Mouse (Mus musculus) c-Kit-positive CD71-positive TER-119-negative erythroid progenitor cells, embryonic 14.5 days (primary cell): ENCODE results near the gene Trpm1.
"Not testable (repeated sequence)": the region's sequence is repeated elsewhere in the genome, so short reads cannot be mapped to it uniquely, and the experiment has no call there.

Experiments
- DNase-seq: peaks from one replicate; pipeline ENCODE4 v3.0.0-alpha.2; 2013; ENCODE audit warnings: low read depth

Trpm1 gene

GRCm38 (mm10) chr7:64153535-64153934, at the start of gene Trpm1:
Gene Trpm1, plus strand, starts transcription at chr7:64153835.
- no peak for DNase-seq

GRCm38 (mm10) chr7:64122131-64122715, 31.4 kb upstream of the Trpm1 start:
- DNase-seq, result no peak

GRCm38 (mm10) chr7:64123721-64124120, 29.9 kb upstream of the Trpm1 start:
- DNase-seq, result no peak

- not testable (repeated sequence) for DNase-seq
Observed at GRCm38 (mm10) chr7:64125994-64126393, 27.6 kb upstream of the Trpm1 start.

- DNase-seq, result no peak
Observed at GRCm38 (mm10) chr7:64139866-64140265, 13.8 kb upstream of the Trpm1 start.

- DNase-seq, result no peak
Observed at GRCm38 (mm10) chr7:64141301-64142032, 12.2 kb upstream of the Trpm1 start.

GRCm38 (mm10) chr7:64149337-64149736, 4.3 kb upstream of the Trpm1 start:
- DNase-seq, result no peak

- no peak for DNase-seq
Observed at GRCm38 (mm10) chr7:64149747-64150146, 3.9 kb upstream of the Trpm1 start.

- no peak for DNase-seq
Observed at GRCm38 (mm10) chr7:64150436-64151080, 3.1 kb upstream of the Trpm1 start.

GRCm38 (mm10) chr7:64155226-64155625, 1.6 kb downstream of the Trpm1 start:
- no peak for DNase-seq

GRCm38 (mm10) chr7:64155687-64156086, 2.1 kb downstream of the Trpm1 start:
- no peak for DNase-seq

- no peak for DNase-seq
Observed at GRCm38 (mm10) chr7:64156271-64156911, 2.8 kb downstream of the Trpm1 start.

- DNase-seq, result no peak
Observed at GRCm38 (mm10) chr7:64156918-64157690, 3.5 kb downstream of the Trpm1 start.

- no peak for DNase-seq
Observed at GRCm38 (mm10) chr7:64158281-64159055, 4.8 kb downstream of the Trpm1 start.

- no peak for DNase-seq
Observed at GRCm38 (mm10) chr7:64159056-64159542, 5.5 kb downstream of the Trpm1 start.

- DNase-seq, result no peak
Observed at GRCm38 (mm10) chr7:64159612-64160591, 6.3 kb downstream of the Trpm1 start.

GRCm38 (mm10) chr7:64160737-64161470, 7.3 kb downstream of the Trpm1 start:
- no peak for DNase-seq

GRCm38 (mm10) chr7:64161990-64162389, 8.4 kb downstream of the Trpm1 start:
- no peak for DNase-seq

GRCm38 (mm10) chr7:64163086-64163485, 9.5 kb downstream of the Trpm1 start:
- DNase-seq, result no peak
